ENCODE assay signal across 8 mouse cellular contexts in the genomic region with DNA sequence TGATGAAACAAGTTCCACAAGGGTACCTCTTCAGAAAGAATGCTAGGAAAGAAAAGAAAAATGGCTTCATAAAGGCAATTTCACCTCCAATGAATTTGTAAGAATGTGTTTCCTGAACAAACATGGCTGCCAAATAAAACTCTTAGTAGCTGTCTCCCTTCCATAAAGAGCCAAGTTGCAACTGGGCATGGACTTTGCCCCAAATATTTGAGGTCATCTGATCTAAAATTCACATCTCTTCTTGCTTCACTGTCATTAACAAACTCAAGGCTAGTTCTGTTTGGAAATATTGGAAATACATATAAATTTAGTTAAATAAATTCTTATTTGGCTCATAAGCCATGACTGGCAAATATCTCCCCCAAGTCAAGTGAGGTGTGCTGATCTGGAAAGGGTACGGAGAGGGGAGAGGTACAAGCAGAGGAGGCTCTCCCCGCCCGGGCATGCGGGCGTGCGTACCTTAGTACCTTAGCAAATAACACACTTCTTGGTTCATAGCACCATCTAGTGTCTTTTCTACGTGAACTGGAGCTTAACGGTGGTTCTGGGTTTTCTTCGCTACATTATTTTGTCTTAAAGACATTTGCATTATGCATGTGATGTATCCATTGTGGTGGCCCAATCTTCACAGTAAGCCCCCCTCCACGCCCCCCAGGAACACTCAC.
A peak's percentile ranks its signal among the peaks of the same experiment; 100 is the strongest.
DNase-seq lines count a peak whose midpoint lies in the region; ATAC-seq lines count a peak whose summit lies in the region.

No protein-coding gene starts in this region.

- no peak overlapping the region for H3K4me3 ChIP-seq in heart, embryonic 10.5 days
- no peak overlapping the region for H3K4me3 ChIP-seq in hindbrain, embryonic 15.5 days
- H3K4me3 ChIP-seq in neural tube, embryonic 15.5 days (replicated peaks) = no peak overlapping the region

- intact Hi-C loops in heart, postnatal 10 days (cut with DNase I) = loop anchor here (5.0 to 10.0 kb wide), 3 partner anchors 383 to 510 kb away; a partner anchor contains a TSS

- no peaks in the 10 kb centered on the region for H3K27me3 ChIP-seq in heart, embryonic 10.5 days (ENCODE audit: insufficient read depth, poor library complexity, severe bottlenecking)
- H3K27me3 ChIP-seq in hindbrain, embryonic 15.5 days = no peaks in the 10 kb centered on the region
- no peaks in the 10 kb centered on the region for H3K27me3 ChIP-seq in neural tube, embryonic 15.5 days (replicated peaks)

- H3K4me1 ChIP-seq in heart, embryonic 10.5 days = peaks cover 13% of the 10 kb centered on the region
- peaks cover 3% of the 10 kb centered on the region; the same call in 1 of the 2 replicates for H3K4me1 ChIP-seq in hindbrain, embryonic 15.5 days (replicated peaks)
- H3K4me1 ChIP-seq in neural tube, embryonic 15.5 days = no peaks in the 10 kb centered on the region

- 51% methylated on average over 10 of the region's 10 CpGs for WGBS in heart, embryonic 10.5 days
- WGBS in hindbrain, embryonic 15.5 days = 38% methylated on average over 10 of the region's 10 CpGs
- WGBS in neural tube, embryonic 15.5 days = 33% methylated on average over 10 of the region's 10 CpGs

- peak; percentile 75 for DNase-seq in heart, embryonic 10.5 days (ENCODE audit: low spot score)
- no peak for DNase-seq in heart, postnatal 10 days
- peak; percentile 8 to 33 for DNase-seq in CD8-positive naive resting alpha-beta T cell, adult 2 months (ENCODE audit: low read depth in 2 of 2, low spot score in 2 of 2)
- DNase-seq in cerebellum, adult 9-11 months = peak; percentile 17
- DNase-seq in liver = peak; percentile 38
- DNase-seq in gastrocnemius, adult 8-10 months (ENCODE audit: low spot score in 2 of 2) = no peak

- no peaks in the 10 kb centered on the region for H3K9me3 ChIP-seq in heart, embryonic 10.5 days
- H3K9me3 ChIP-seq in hindbrain, embryonic 15.5 days = no peaks in the 10 kb centered on the region
- no peaks in the 10 kb centered on the region for H3K9me3 ChIP-seq in neural tube, embryonic 15.5 days (replicated peaks)

- no peak overlapping the region for H3K27ac ChIP-seq in heart, embryonic 10.5 days
- no peak overlapping the region for H3K27ac ChIP-seq in hindbrain, embryonic 15.5 days (replicated peaks)
- H3K27ac ChIP-seq in neural tube, embryonic 15.5 days (replicated peaks) = no peak overlapping the region

- peaks cover 36% of the 10 kb centered on the region for H3K36me3 ChIP-seq in heart, embryonic 10.5 days
- H3K36me3 ChIP-seq in hindbrain, embryonic 15.5 days = peaks cover 20% of the 10 kb centered on the region
- peaks cover 3% of the 10 kb centered on the region; the same call in 1 of the 2 replicates for H3K36me3 ChIP-seq in neural tube, embryonic 15.5 days

- peak; percentile 86 for ATAC-seq in hindbrain, embryonic 15.5 days (ENCODE audit: low FRiP score, low read depth)
- peak; percentile 80 for ATAC-seq in neural tube, embryonic 15.5 days (ENCODE audit: low FRiP score)

- no peak overlapping the region for H3K9ac ChIP-seq in hindbrain, embryonic 15.5 days
- H3K9ac ChIP-seq in neural tube, embryonic 15.5 days (replicated peaks) = no peak overlapping the region

- H3K4me2 ChIP-seq in hindbrain, embryonic 15.5 days = no peak overlapping the region
- H3K4me2 ChIP-seq in neural tube, embryonic 15.5 days = peak overlapping the region; percentile 33; the same call in 1 of the 2 replicates

Comparison
In these comparisons a context has a peak if more than half of its experiments do, and no peak if none do; other contexts are left out.
1. DNase-seq: peak in heart, embryonic 10.5 days (single experiment), CD8-positive naive resting alpha-beta T cell, adult 2 months (2 of 2), cerebellum, adult 9-11 months (single experiment) and liver (single experiment); none in heart, postnatal 10 days (0 of 2) and gastrocnemius, adult 8-10 months (0 of 2).